In the genomic region with DNA sequence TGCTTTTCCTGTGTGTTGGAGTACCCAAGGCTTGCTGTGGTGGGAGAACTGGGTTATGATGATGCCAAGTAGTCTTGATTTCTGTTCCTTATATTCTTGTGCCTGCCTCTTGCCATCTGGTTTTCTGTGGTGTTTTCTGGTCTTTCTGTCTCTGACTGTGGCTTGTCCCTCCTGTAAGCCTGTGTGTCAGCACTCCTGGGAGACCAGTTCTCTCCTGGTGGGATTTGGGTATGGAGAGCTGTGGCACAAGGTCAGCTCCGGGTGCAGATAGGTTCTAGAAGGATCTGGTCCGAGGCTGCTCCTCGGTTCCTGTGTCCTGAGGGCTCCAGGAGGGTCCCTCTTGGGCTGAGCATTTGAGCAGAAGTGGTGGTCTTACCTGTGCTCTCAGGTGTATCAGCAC, we compare ENCODE assay signal across 8 mouse cellular contexts.
A peak's percentile ranks its signal among the peaks of the same experiment; 100 is the strongest.
DNase-seq lines count a peak whose midpoint lies in the region; ATAC-seq and TF ChIP-seq lines count a peak whose summit lies in the region.
"Not testable (repeated sequence)": the region's sequence is repeated elsewhere in the genome, so short reads cannot be mapped to it uniquely, and the experiment has no call there.

No protein-coding gene starts in this region.

- not testable (repeated sequence) for H3K4me3 ChIP-seq in gastrocnemius, adult 2 months; kidney, adult 2 months (ENCODE audit: insufficient read depth, low read depth, low read length); limb, embryonic 12.5 days (replicated peaks); neural tube, embryonic 11.5 days (ENCODE audit: low read depth, low read length)

- not testable (repeated sequence) for H3K9ac ChIP-seq in limb, embryonic 12.5 days (replicated peaks); neural tube, embryonic 11.5 days (ENCODE audit: low read length)

- peak; percentile 47; the same call in 1 of the 2 replicates for ATAC-seq in limb, embryonic 12.5 days (ENCODE audit: insufficient number of reproducible peaks, insufficient read depth, low FRiP score, low TSS enrichment, low read depth)
- 0 out of 2 replicates have a peak, but pooled peaks have one; percentile 41 for ATAC-seq in neural tube, embryonic 11.5 days (ENCODE audit: insufficient read depth, low FRiP score, low TSS enrichment)

- H3K4me2 ChIP-seq in limb, embryonic 12.5 days; neural tube, embryonic 11.5 days (ENCODE audit: low read depth): not testable (repeated sequence)

- not testable (repeated sequence) for H3K4me1 ChIP-seq in kidney, adult 2 months (ENCODE audit: control insufficient read depth, insufficient read depth, low read length); limb, embryonic 12.5 days (replicated peaks); neural tube, embryonic 11.5 days (ENCODE audit: control insufficient read depth, insufficient read depth, low read length)

- intact Hi-C loops in gastrocnemius, adult 2 months (cut with DNase I), result not testable (repeated sequence)

- not testable (repeated sequence) for H3K9me3 ChIP-seq in limb, embryonic 12.5 days; neural tube, embryonic 11.5 days (ENCODE audit: control insufficient read depth, low read length)

- peak; percentile 16 for DNase-seq in gastrocnemius, adult 2 months
- DNase-seq in heart, adult 11 months, result peak; percentile 90
- DNase-seq in kidney, adult 2 months, result peak; percentile 3
- not testable (repeated sequence) for DNase-seq in neural tube, embryonic 11.5 days (ENCODE audit: low spot score)
- DNase-seq in testis, postnatal 14 days (ENCODE audit: low spot score), result peak; percentile 8
- peak; percentile 22 for DNase-seq in urinary bladder, adult 2 months (ENCODE audit: low spot score)
- DNase-seq in urinary bladder, postnatal 14 days (ENCODE audit: low spot score), result peak; percentile 4

- not testable (repeated sequence) for H3K27me3 ChIP-seq in kidney, adult 2 months (replicated peaks; ENCODE audit: control insufficient read depth, insufficient read depth, low read length); limb, embryonic 12.5 days; neural tube, embryonic 11.5 days (ENCODE audit: control insufficient read depth, insufficient read depth, low read length)

- 59% methylated on average over 3 of the region's 3 CpGs for WGBS in kidney, adult 2 months
- 69% methylated on average over 3 of the region's 3 CpGs for WGBS in limb, embryonic 12.5 days
- 62% methylated on average over 3 of the region's 3 CpGs for WGBS in neural tube, embryonic 11.5 days

- H3K27ac ChIP-seq in gastrocnemius, adult 2 months; kidney, adult 2 months (ENCODE audit: insufficient read depth, low read depth, low read length); limb, embryonic 12.5 days; neural tube, embryonic 11.5 days (ENCODE audit: low read depth, low read length): not testable (repeated sequence)

- TF ChIP-seq CTCF in gastrocnemius, adult 2 months (IDR thresholded peaks at IDR 0.05); kidney, adult 2 months (conservative IDR thresholded peaks at IDR 0.05; ENCODE audit: insufficient read depth, insufficient read length, low read depth, low read length): not testable (repeated sequence)

- H3K36me3 ChIP-seq in kidney, adult 2 months (ENCODE audit: control insufficient read depth, insufficient read depth, low read length); limb, embryonic 12.5 days; neural tube, embryonic 11.5 days (ENCODE audit: control insufficient read depth, insufficient read depth, low read length): not testable (repeated sequence)

- not testable (repeated sequence) for TF ChIP-seq POLR2A in kidney, adult 2 months (IDR thresholded peaks at IDR 0.05; ENCODE audit: low read depth, low read length)
